Mouse (Mus musculus): ENCODE results near the gene Fnbp1. TPM values are rescaled to one million over a fixed set of nuclear protein-coding genes. Genes with fewer than 3 reads are reported as not detected.

Gene Fnbp1
- polyA plus RNA-seq (2012; rRNA removed) (40.8 and 41.5 TPM in 2 replicates), polyA plus RNA-seq (2014; fragmentation: Nextera tagmentation; extraction: Ambion mirVana) (25.6 and 26.6 TPM in 2 replicates)

DNA sequence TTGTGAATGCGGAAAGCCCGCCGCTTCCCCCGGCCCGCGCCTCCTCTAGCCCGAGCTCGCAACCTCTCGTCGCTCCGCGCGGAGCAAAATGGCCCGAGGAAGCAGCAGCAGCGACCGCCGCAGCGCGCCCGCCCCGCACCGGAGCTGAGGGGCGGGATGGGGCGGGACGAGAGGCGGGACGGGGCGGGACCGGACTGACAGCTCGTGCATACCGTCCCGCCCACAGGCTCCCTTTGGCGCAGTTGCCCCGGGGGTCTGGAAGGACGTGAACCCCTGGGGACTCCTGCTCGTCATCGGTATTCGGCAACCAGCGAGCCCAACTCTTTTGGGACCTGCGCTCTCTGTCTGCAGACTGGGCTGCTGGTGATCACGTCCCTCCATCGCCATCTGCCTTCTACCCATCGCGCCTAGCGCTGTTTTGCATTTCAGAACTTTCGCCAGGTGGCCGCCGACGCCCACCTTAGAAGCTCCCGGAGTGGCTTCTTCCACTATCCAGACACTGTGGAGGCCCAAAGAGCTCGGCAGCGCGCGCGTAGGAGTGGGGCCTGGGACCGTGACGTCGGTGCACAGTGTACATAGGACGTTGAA, at the start of gene Fnbp1:
TSS of gene Fnbp1 (minus strand) at position 142 of the 588 bp plus-strand sequence.
- peaks cover 9% of the 10 kb centered on the region for H3K36me3 ChIP-seq (ENCODE audit: control insufficient read depth, insufficient read depth, low read length)
- DNase-seq (ENCODE audit: low spot score) (peak; percentile 87), ATAC-seq (ENCODE audit: low FRiP score, low read depth) (peak; percentile 94)
- no peaks in the 10 kb centered on the region for H3K27me3 ChIP-seq (ENCODE audit: control insufficient read depth, insufficient read depth, low read length)
- H3K9ac ChIP-seq (ENCODE audit: low read depth, low read length, severe bottlenecking), result peak within 1 kb of the TSS; percentile 89
- H3K4me1 ChIP-seq (ENCODE audit: control insufficient read depth, insufficient read depth, low read length), result peaks cover 7% of the 10 kb centered on the region; the same call in 1 of the 2 replicates
- H3K27ac ChIP-seq (replicated peaks; ENCODE audit: low read depth, low read length), result peak within 1 kb of the TSS; percentile 82
- H3K4me2 ChIP-seq (replicated peaks; ENCODE audit: low read depth, low read length, severe bottlenecking), result peak within 1 kb of the TSS; percentile 92
- no peaks in the 10 kb centered on the region for H3K9me3 ChIP-seq (ENCODE audit: control insufficient read depth, low read length)
- WGBS, result 0% methylated on average over 40 of the region's 59 CpGs
- TF ChIP-seq POLR2A (IDR thresholded peaks at IDR 0.05; ENCODE audit: borderline replicate concordance, extremely low read depth, insufficient read depth, insufficient read length), result peak; percentile 90; the same call in 1 of the 2 replicates
- H3K4me3 ChIP-seq (replicated peaks; ENCODE audit: low read length), result peak within 1 kb of the TSS; percentile 90

DNA sequence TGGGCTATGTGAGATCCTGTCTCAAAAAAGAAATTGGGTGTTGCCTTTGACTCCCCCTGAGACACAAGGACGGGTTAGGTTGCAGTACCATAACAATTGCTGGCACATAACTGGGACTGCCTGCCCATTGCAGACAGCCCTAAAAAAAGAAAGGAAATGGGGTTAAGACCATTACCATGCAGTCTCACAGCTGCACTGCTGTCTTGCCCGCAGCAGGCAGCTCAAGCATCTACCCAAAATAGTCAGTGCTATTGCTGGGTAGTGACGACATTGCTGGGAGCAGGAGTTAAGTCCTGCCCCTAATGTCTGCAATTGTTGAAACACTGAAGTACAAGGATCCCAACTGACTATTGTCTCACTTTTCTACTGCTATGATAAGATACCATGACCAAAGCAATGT, 47.8 kb upstream of the Fnbp1 start:
- H3K9ac ChIP-seq (ENCODE audit: low read depth, low read length, severe bottlenecking), result no peak overlapping the region
- TF ChIP-seq POLR2A (IDR thresholded peaks at IDR 0.05; ENCODE audit: borderline replicate concordance, extremely low read depth, insufficient read depth, insufficient read length), result no peak
- no peak overlapping the region for H3K27ac ChIP-seq (replicated peaks; ENCODE audit: low read depth, low read length)
- ATAC-seq (ENCODE audit: low FRiP score, low read depth) (no peak), DNase-seq (ENCODE audit: low spot score) (no peak)
- H3K4me3 ChIP-seq (replicated peaks; ENCODE audit: low read length), result no peak overlapping the region
- no peak overlapping the region for H3K4me2 ChIP-seq (replicated peaks; ENCODE audit: low read depth, low read length, severe bottlenecking)
- H3K27me3 ChIP-seq (ENCODE audit: control insufficient read depth, insufficient read depth, low read length), result no peaks in the 10 kb centered on the region
- no peaks in the 10 kb centered on the region for H3K9me3 ChIP-seq (ENCODE audit: control insufficient read depth, low read length)
- WGBS, result 91% methylated on average over 3 of the region's 3 CpGs
- peaks cover 83% of the 10 kb centered on the region for H3K36me3 ChIP-seq (ENCODE audit: control insufficient read depth, insufficient read depth, low read length)
- no peaks in the 10 kb centered on the region for H3K4me1 ChIP-seq (ENCODE audit: control insufficient read depth, insufficient read depth, low read length)

DNA sequence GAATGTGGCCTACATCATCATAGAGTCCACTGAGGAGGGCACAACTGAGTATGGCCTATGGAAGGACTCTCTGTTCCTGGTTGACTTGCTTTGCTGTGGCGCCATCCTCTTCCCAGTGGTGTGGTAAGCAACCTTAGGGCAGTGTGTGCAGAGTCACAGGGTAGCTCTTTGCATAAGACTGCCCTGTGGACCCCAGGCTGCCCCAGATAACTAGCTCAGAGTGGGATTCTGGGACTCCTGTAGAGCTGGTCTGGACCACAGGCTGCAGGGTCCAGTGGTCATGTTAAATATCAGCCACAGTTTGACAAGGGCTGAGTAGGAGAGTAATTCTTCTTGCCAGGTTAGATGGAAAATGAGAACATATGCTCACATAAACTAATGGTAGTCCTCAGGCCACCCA, 46.9 kb upstream of the Fnbp1 start:
- H3K9ac ChIP-seq (ENCODE audit: low read depth, low read length, severe bottlenecking), result no peak overlapping the region
- no peak for TF ChIP-seq POLR2A (IDR thresholded peaks at IDR 0.05; ENCODE audit: borderline replicate concordance, extremely low read depth, insufficient read depth, insufficient read length)
- H3K27ac ChIP-seq (replicated peaks; ENCODE audit: low read depth, low read length), result no peak overlapping the region
- no peaks in the 10 kb centered on the region for H3K27me3 ChIP-seq (ENCODE audit: control insufficient read depth, insufficient read depth, low read length)
- ATAC-seq (ENCODE audit: low FRiP score, low read depth), result no peak
- H3K4me3 ChIP-seq (replicated peaks; ENCODE audit: low read length), result no peak overlapping the region
- no peak for DNase-seq (ENCODE audit: low spot score)
- WGBS, result 100% methylated on average over 1 of the region's 1 CpGs
- no peaks in the 10 kb centered on the region for H3K4me1 ChIP-seq (ENCODE audit: control insufficient read depth, insufficient read depth, low read length)
- peaks cover 91% of the 10 kb centered on the region for H3K36me3 ChIP-seq (ENCODE audit: control insufficient read depth, insufficient read depth, low read length)
- no peaks in the 10 kb centered on the region for H3K9me3 ChIP-seq (ENCODE audit: control insufficient read depth, low read length)
- H3K4me2 ChIP-seq (replicated peaks; ENCODE audit: low read depth, low read length, severe bottlenecking), result no peak overlapping the region

DNA sequence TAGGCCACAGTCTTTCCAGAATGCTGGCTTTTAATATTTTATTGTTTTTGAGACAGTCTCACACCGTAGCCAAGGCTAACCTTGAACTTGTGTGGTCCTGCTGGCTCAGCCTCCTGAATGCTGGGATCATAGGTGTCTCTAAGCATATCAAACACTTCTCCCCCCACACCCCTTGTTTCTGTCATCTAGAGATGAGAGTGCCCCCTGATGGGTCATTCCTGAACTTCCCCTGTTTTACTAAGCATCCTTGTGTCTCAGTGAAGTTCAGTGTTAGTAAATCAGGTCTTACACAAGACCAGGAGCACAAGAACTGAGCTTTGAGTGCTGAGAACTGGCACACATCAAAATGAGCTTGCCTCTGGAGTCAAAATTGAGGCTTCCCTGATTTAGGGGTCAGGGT, 42.0 kb upstream of the Fnbp1 start:
- no peaks in the 10 kb centered on the region for H3K9me3 ChIP-seq (ENCODE audit: control insufficient read depth, low read length)
- no peak overlapping the region for H3K4me2 ChIP-seq (replicated peaks; ENCODE audit: low read depth, low read length, severe bottlenecking)
- no peak overlapping the region for H3K4me3 ChIP-seq (replicated peaks; ENCODE audit: low read length)
- no peak overlapping the region for H3K27ac ChIP-seq (replicated peaks; ENCODE audit: low read depth, low read length)
- TF ChIP-seq POLR2A (IDR thresholded peaks at IDR 0.05; ENCODE audit: borderline replicate concordance, extremely low read depth, insufficient read depth, insufficient read length), result no peak
- DNase-seq (ENCODE audit: low spot score) (no peak), ATAC-seq (ENCODE audit: low FRiP score, low read depth) (no peak)
- H3K27me3 ChIP-seq (ENCODE audit: control insufficient read depth, insufficient read depth, low read length), result no peaks in the 10 kb centered on the region
- peaks cover 88% of the 10 kb centered on the region for H3K36me3 ChIP-seq (ENCODE audit: control insufficient read depth, insufficient read depth, low read length)
- no peaks in the 10 kb centered on the region for H3K4me1 ChIP-seq (ENCODE audit: control insufficient read depth, insufficient read depth, low read length)
- H3K9ac ChIP-seq (ENCODE audit: low read depth, low read length, severe bottlenecking), result no peak overlapping the region
- 87% methylated on average over 1 of the region's 1 CpGs for WGBS

DNA sequence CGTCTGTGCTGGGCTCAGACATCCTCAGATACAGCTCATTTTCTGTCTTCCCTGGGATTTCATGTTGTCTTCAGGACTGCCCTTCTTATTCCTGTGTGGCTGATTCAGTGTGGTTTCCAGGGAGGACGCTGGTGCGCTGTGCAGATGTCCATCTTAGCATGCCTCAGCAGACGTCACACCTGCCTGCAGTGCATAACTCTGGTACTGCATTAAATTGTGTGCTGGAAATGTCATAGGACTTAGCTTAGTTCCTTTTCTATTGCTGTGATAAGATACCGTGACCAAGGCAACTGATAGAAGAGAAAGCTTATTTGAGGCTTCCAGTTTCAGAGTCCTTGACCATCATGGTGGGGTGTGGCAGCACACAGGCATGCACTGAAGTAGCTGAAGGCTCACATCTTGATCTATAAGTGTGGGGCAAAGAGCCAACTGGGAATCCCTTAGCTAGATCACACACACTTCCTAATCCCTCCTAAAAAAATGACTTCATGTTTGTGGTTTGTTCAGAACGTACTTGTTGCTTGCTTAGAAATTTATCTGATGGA, 41.0 kb upstream of the Fnbp1 start:
- ATAC-seq (ENCODE audit: low FRiP score, low read depth) (no peak), DNase-seq (ENCODE audit: low spot score) (no peak)
- Histone ChIP-seq H3K4me2 (replicated peaks; ENCODE audit: low read depth, low read length, severe bottlenecking) (no peak overlapping the region), H3K4me3 (replicated peaks; ENCODE audit: low read length) (no peak overlapping the region), H3K9me3 (ENCODE audit: control insufficient read depth, low read length) (no peaks in the 10 kb centered on the region), H3K9ac (ENCODE audit: low read depth, low read length, severe bottlenecking) (no peak overlapping the region), H3K27ac (replicated peaks; ENCODE audit: low read depth, low read length) (no peak overlapping the region), H3K4me1 (ENCODE audit: control insufficient read depth, insufficient read depth, low read length) (no peaks in the 10 kb centered on the region), H3K36me3 (ENCODE audit: control insufficient read depth, insufficient read depth, low read length) (peaks cover 89% of the 10 kb centered on the region), H3K27me3 (ENCODE audit: control insufficient read depth, insufficient read depth, low read length) (no peaks in the 10 kb centered on the region)
- WGBS, result 89% methylated on average over 6 of the region's 6 CpGs
- no peak for TF ChIP-seq POLR2A (IDR thresholded peaks at IDR 0.05; ENCODE audit: borderline replicate concordance, extremely low read depth, insufficient read depth, insufficient read length)
